Comparison of ENCODE assay signal across 10 mouse cellular contexts in genomic region chr1:170478791-170479457, GRCm38 (mm10).
DNase-seq lines count a peak whose midpoint lies in the region; ATAC-seq and TF ChIP-seq lines count a peak whose summit lies in the region.
"Had no signal": no experiment of that assay in that cellular context is flagged by ENCODE, and none has a peak within 500 bp of the region (broad histone marks: within the 10 kb centered on the region; RNA-seq: fewer than 3 reads in every experiment).

No protein-coding gene starts in this region.

- TF ChIP-seq CTCF in lung, embryonic 14.5 days (IDR thresholded peaks at IDR 0.05; ENCODE audit: low read depth): no peak
- TF ChIP-seq CTCF in liver, postnatal 0 days (IDR thresholded peaks at IDR 0.05; ENCODE audit: low read depth): no peak

- no peak for TF ChIP-seq EP300 in liver, postnatal 0 days (IDR thresholded peaks at IDR 0.05; ENCODE audit: low read depth)

- DNase-seq in heart, postnatal 25 days (ENCODE audit: low spot score): no peak
- DNase-seq in lung, embryonic 14.5 days: peak; percentile 38
- no peak for DNase-seq in lung, postnatal 25 days (ENCODE audit: low spot score)
- no peak for DNase-seq in liver, postnatal 0 days
- DNase-seq in testis, postnatal 14 days (ENCODE audit: low spot score): no peak
- no peak for DNase-seq in spleen, postnatal 4 days (ENCODE audit: low spot score in 2 of 2)

- 62% methylated on average over 4 of the region's 4 CpGs for WGBS in heart, embryonic 12.5 days
- WGBS in lung, embryonic 14.5 days: 52% methylated on average over 4 of the region's 4 CpGs
- WGBS in forebrain, embryonic 16.5 days: 62% methylated on average over 4 of the region's 4 CpGs
- 34% methylated on average over 4 of the region's 4 CpGs for WGBS in liver, postnatal 0 days (ENCODE audit: insufficient replicate concordance)

- H3K9ac ChIP-seq in heart, embryonic 12.5 days: 0 out of 2 replicates have a peak overlapping the region, but pooled peaks have one; percentile 18
- H3K9ac ChIP-seq in lung, embryonic 14.5 days: no peak overlapping the region
- no peak overlapping the region for H3K9ac ChIP-seq in forebrain, embryonic 16.5 days (replicated peaks; ENCODE audit: low read depth, low read length)
- H3K9ac ChIP-seq in liver, postnatal 0 days (replicated peaks): peak overlapping the region; percentile 44; the same call in 1 of the 2 replicates

- H3K36me3 ChIP-seq in heart, embryonic 12.5 days: no peaks in the 10 kb centered on the region
- H3K36me3 ChIP-seq in lung, embryonic 14.5 days (ENCODE audit: insufficient read depth): no peaks in the 10 kb centered on the region
- H3K36me3 ChIP-seq in forebrain, embryonic 16.5 days (ENCODE audit: control insufficient read depth, insufficient read depth): no peaks in the 10 kb centered on the region
- H3K36me3 ChIP-seq in liver, postnatal 0 days (replicated peaks; ENCODE audit: insufficient read depth, low read length): no peaks in the 10 kb centered on the region

- no peak for ATAC-seq in heart, embryonic 12.5 days (ENCODE audit: insufficient number of reproducible peaks, low FRiP score)
- no peak for ATAC-seq in lung, embryonic 14.5 days (ENCODE audit: insufficient read depth)
- ATAC-seq in forebrain, embryonic 16.5 days: no peak
- peak; percentile 93 for ATAC-seq in liver, postnatal 0 days
- ATAC-seq: inflammation-experienced regulatory T-cells, adult 6 months had no signal

- intact Hi-C loops in heart, postnatal 25 days (cut with DNase I): no loop called here

- H3K9me3 ChIP-seq in heart, embryonic 12.5 days (replicated peaks): no peaks in the 10 kb centered on the region
- H3K9me3 ChIP-seq in lung, embryonic 14.5 days (ENCODE audit: low read depth, low read length): no peaks in the 10 kb centered on the region
- H3K9me3 ChIP-seq in forebrain, embryonic 16.5 days (ENCODE audit: control insufficient read depth, low read length): no peaks in the 10 kb centered on the region
- no peaks in the 10 kb centered on the region for H3K9me3 ChIP-seq in liver, postnatal 0 days (ENCODE audit: low read length)

- no peak overlapping the region for H3K4me3 ChIP-seq in heart, embryonic 12.5 days
- no peak overlapping the region for H3K4me3 ChIP-seq in lung, embryonic 14.5 days (ENCODE audit: low read depth, low read length)
- H3K4me3 ChIP-seq in forebrain, embryonic 16.5 days (replicated peaks; ENCODE audit: low read length): no peak overlapping the region
- no peak overlapping the region for H3K4me3 ChIP-seq in liver, postnatal 0 days (ENCODE audit: low read depth, low read length)
- H3K4me3 ChIP-seq: erythroblast, embryonic 14.5 days had no signal

- H3K27me3 ChIP-seq in heart, embryonic 12.5 days (replicated peaks): no peaks in the 10 kb centered on the region
- no peaks in the 10 kb centered on the region for H3K27me3 ChIP-seq in lung, embryonic 14.5 days (ENCODE audit: insufficient read depth, low read length)
- no peaks in the 10 kb centered on the region for H3K27me3 ChIP-seq in forebrain, embryonic 16.5 days (replicated peaks; ENCODE audit: control insufficient read depth, insufficient read depth, low read length)
- no peaks in the 10 kb centered on the region for H3K27me3 ChIP-seq in liver, postnatal 0 days (ENCODE audit: insufficient read depth, low read length)

- peaks cover 65% of the 10 kb centered on the region for H3K4me1 ChIP-seq in heart, embryonic 12.5 days (replicated peaks)
- peaks cover 36% of the 10 kb centered on the region for H3K4me1 ChIP-seq in lung, embryonic 14.5 days (ENCODE audit: insufficient read depth)
- H3K4me1 ChIP-seq in forebrain, embryonic 16.5 days (replicated peaks; ENCODE audit: control insufficient read depth, insufficient read depth, low read length): peaks cover 24% of the 10 kb centered on the region
- H3K4me1 ChIP-seq in liver, postnatal 0 days (ENCODE audit: insufficient read depth): peaks cover 31% of the 10 kb centered on the region

- peak overlapping the region; percentile 63 for H3K27ac ChIP-seq in heart, embryonic 12.5 days (ENCODE audit: poor library complexity, severe bottlenecking)
- H3K27ac ChIP-seq in lung, embryonic 14.5 days (ENCODE audit: low read depth): peak overlapping the region; percentile 72
- peak overlapping the region; percentile 62; the same call in 1 of the 2 replicates for H3K27ac ChIP-seq in forebrain, embryonic 16.5 days (ENCODE audit: low read length)
- H3K27ac ChIP-seq in liver, postnatal 0 days (ENCODE audit: low read depth): peak overlapping the region; percentile 88

- no peak overlapping the region for H3K4me2 ChIP-seq in heart, embryonic 12.5 days
- H3K4me2 ChIP-seq in lung, embryonic 14.5 days: no peak overlapping the region
- no peak overlapping the region for H3K4me2 ChIP-seq in forebrain, embryonic 16.5 days (ENCODE audit: low read length)
- peak overlapping the region; percentile 48 for H3K4me2 ChIP-seq in liver, postnatal 0 days (ENCODE audit: low read depth, low read length)

Comparison
In these comparisons a context has a peak if more than half of its experiments do, and no peak if none do; other contexts are left out.
1. H3K9ac ChIP-seq: peak in heart, embryonic 12.5 days (single experiment) and liver, postnatal 0 days (single experiment); none in lung, embryonic 14.5 days (single experiment) and forebrain, embryonic 16.5 days (single experiment).
2. Peak in every context shown above with its lines, with median percentiles within 50 percentile points of each other: H3K27ac ChIP-seq.